Mouse (Mus musculus): Measurements from ENCODE around the gene Snrpc. TPM values are rescaled to one million over a fixed set of nuclear protein-coding genes. Genes with fewer than 3 reads are reported as not detected.
"Not testable (repeated sequence)": the region's sequence is repeated elsewhere in the genome, so short reads cannot be mapped to it uniquely, and the experiment has no call there.

Gene Snrpc
- polyA plus RNA-seq (2015; fragmentation: Nextera tagmentation; extraction: Ambion mirVana), result 182 and 183 TPM in 2 replicates

GRCm38 (mm10) chr17:27837850-27838249, at the start of gene Snrpc:
Gene Snrpc, plus strand, starts transcription at chr17:27838150.
- H3K9ac ChIP-seq; ATAC-seq (ENCODE audit: low read depth); DNase-seq; H3K9me3 ChIP-seq (replicated peaks): not testable (repeated sequence)
- 57% methylated on average over 4 of the region's 4 CpGs for WGBS (ENCODE audit: insufficient replicate concordance)
- H3K36me3 ChIP-seq, result peaks cover 14% of the 10 kb centered on the region
- H3K27ac ChIP-seq, result 0 out of 2 replicates have a peak within 1 kb of the TSS, but pooled peaks have one; percentile 67
- H3K4me3 ChIP-seq (replicated peaks), result peak within 1 kb of the TSS; percentile 86
- H3K4me1 ChIP-seq (replicated peaks), result peaks cover 20% of the 10 kb centered on the region
- peak within 1 kb of the TSS; percentile 78 for H3K4me2 ChIP-seq
- peaks cover 12% of the 10 kb centered on the region; the same call in 1 of the 2 replicates for H3K27me3 ChIP-seq

GRCm38 (mm10) chr17:27788456-27789172, 49.3 kb upstream of the Snrpc start:
- H3K4me1 ChIP-seq (replicated peaks), result peaks cover 25% of the 10 kb centered on the region
- 86% methylated on average over 6 of the region's 6 CpGs for WGBS (ENCODE audit: insufficient replicate concordance)
- ATAC-seq (ENCODE audit: low read depth) (no peak), DNase-seq (no peak)
- H3K9ac ChIP-seq, result no peak overlapping the region
- H3K36me3 ChIP-seq, result peaks cover 49% of the 10 kb centered on the region
- H3K9me3 ChIP-seq (replicated peaks), result no peaks in the 10 kb centered on the region
- H3K4me3 ChIP-seq (replicated peaks), result no peak overlapping the region
- H3K4me2 ChIP-seq, result no peak overlapping the region
- H3K27me3 ChIP-seq, result no peaks in the 10 kb centered on the region
- H3K27ac ChIP-seq, result no peak overlapping the region

GRCm38 (mm10) chr17:27790015-27790414, 47.9 kb upstream of the Snrpc start:
- H3K36me3 ChIP-seq, result peaks cover 44% of the 10 kb centered on the region

GRCm38 (mm10) chr17:27790976-27791375, 47.0 kb upstream of the Snrpc start:
- DNase-seq, result no peak
- Histone ChIP-seq H3K9me3 (replicated peaks) (no peaks in the 10 kb centered on the region), H3K36me3 (peaks cover 34% of the 10 kb centered on the region), H3K4me2 (no peak overlapping the region), H3K27ac (no peak overlapping the region), H3K9ac (no peak overlapping the region), H3K4me3 (replicated peaks) (no peak overlapping the region), H3K27me3 (no peaks in the 10 kb centered on the region), H3K4me1 (replicated peaks) (peaks cover 33% of the 10 kb centered on the region)
- WGBS (ENCODE audit: insufficient replicate concordance), result 84% methylated on average over 2 of the region's 2 CpGs
- ATAC-seq (ENCODE audit: low read depth), result no peak

More at GRCm38 (mm10) chr17:27790015-27790414, 47.9 kb upstream of the Snrpc start:
- no peak overlapping the region for H3K9ac ChIP-seq
- H3K4me1 ChIP-seq (replicated peaks), result peaks cover 27% of the 10 kb centered on the region
- ATAC-seq (ENCODE audit: low read depth), result no peak
- H3K27ac ChIP-seq, result no peak overlapping the region
- no peaks in the 10 kb centered on the region for H3K9me3 ChIP-seq (replicated peaks)
- WGBS (ENCODE audit: insufficient replicate concordance), result 86% methylated on average over 5 of the region's 5 CpGs
- H3K27me3 ChIP-seq, result no peaks in the 10 kb centered on the region
- H3K4me3 ChIP-seq (replicated peaks), result no peak overlapping the region
- H3K4me2 ChIP-seq, result no peak overlapping the region
- no peak for DNase-seq

- WGBS (ENCODE audit: insufficient replicate concordance), result 71% methylated on average over 2 of the region's 2 CpGs
- H3K4me3 ChIP-seq (replicated peaks), result no peak overlapping the region
- peaks cover 28% of the 10 kb centered on the region for H3K36me3 ChIP-seq
- no peaks in the 10 kb centered on the region for H3K9me3 ChIP-seq (replicated peaks)
- peaks cover 39% of the 10 kb centered on the region for H3K4me1 ChIP-seq (replicated peaks)
- H3K4me2 ChIP-seq, result no peak overlapping the region
- no peak for ATAC-seq (ENCODE audit: low read depth)
- H3K27me3 ChIP-seq, result no peaks in the 10 kb centered on the region
- H3K27ac ChIP-seq, result no peak overlapping the region
- no peak for DNase-seq
- H3K9ac ChIP-seq, result no peak overlapping the region
Observed at GRCm38 (mm10) chr17:27791556-27791955, 46.4 kb upstream of the Snrpc start.

GRCm38 (mm10) chr17:27792516-27792915, 45.4 kb upstream of the Snrpc start:
- Histone ChIP-seq H3K27ac (no peak overlapping the region), H3K36me3 (peaks cover 28% of the 10 kb centered on the region), H3K4me2 (no peak overlapping the region), H3K4me1 (replicated peaks) (peaks cover 48% of the 10 kb centered on the region), H3K9ac (no peak overlapping the region), H3K4me3 (replicated peaks) (no peak overlapping the region), H3K9me3 (replicated peaks) (no peaks in the 10 kb centered on the region), H3K27me3 (no peaks in the 10 kb centered on the region)
- no peak for DNase-seq
- ATAC-seq (ENCODE audit: low read depth), result no peak
- 73% methylated on average over 4 of the region's 4 CpGs for WGBS (ENCODE audit: insufficient replicate concordance)

GRCm38 (mm10) chr17:27793144-27793543, 44.8 kb upstream of the Snrpc start:
- Histone ChIP-seq H3K9me3 (replicated peaks) (no peaks in the 10 kb centered on the region), H3K4me1 (replicated peaks) (peaks cover 55% of the 10 kb centered on the region), H3K4me3 (replicated peaks) (no peak overlapping the region), H3K4me2 (no peak overlapping the region), H3K36me3 (peaks cover 28% of the 10 kb centered on the region), H3K9ac (no peak overlapping the region), H3K27ac (no peak overlapping the region), H3K27me3 (no peaks in the 10 kb centered on the region)
- DNase-seq (no peak), ATAC-seq (ENCODE audit: low read depth) (peak; percentile 45; the same call in 1 of the 2 replicates)
- WGBS (ENCODE audit: insufficient replicate concordance), result 73% methylated on average over 6 of the region's 6 CpGs

- DNase-seq, result no peak
- H3K4me1 ChIP-seq (replicated peaks), result peaks cover 68% of the 10 kb centered on the region
- H3K27me3 ChIP-seq, result no peaks in the 10 kb centered on the region
- no peak overlapping the region for H3K4me3 ChIP-seq (replicated peaks)
- peak; percentile 8; the same call in 1 of the 2 replicates for ATAC-seq (ENCODE audit: low read depth)
- peaks cover 17% of the 10 kb centered on the region for H3K36me3 ChIP-seq
- WGBS (ENCODE audit: insufficient replicate concordance), result 68% methylated on average over 6 of the region's 6 CpGs
- H3K27ac ChIP-seq, result peak overlapping the region; percentile 63
- H3K9me3 ChIP-seq (replicated peaks), result no peaks in the 10 kb centered on the region
- peak overlapping the region; percentile 45 for H3K4me2 ChIP-seq
- no peak overlapping the region for H3K9ac ChIP-seq
Observed at GRCm38 (mm10) chr17:27796780-27797179, 41.2 kb upstream of the Snrpc start.

GRCm38 (mm10) chr17:27797341-27797872, 40.5 kb upstream of the Snrpc start:
- Histone ChIP-seq H3K4me2 (peak overlapping the region; percentile 45), H3K4me3 (replicated peaks) (0 out of 2 replicates have a peak overlapping the region, but pooled peaks have one; percentile 5), H3K9ac (peak overlapping the region; percentile 8; the same call in 1 of the 2 replicates), H3K27ac (peak overlapping the region; percentile 63), H3K36me3 (peaks cover 17% of the 10 kb centered on the region), H3K27me3 (no peaks in the 10 kb centered on the region), H3K4me1 (replicated peaks) (peaks cover 72% of the 10 kb centered on the region), H3K9me3 (replicated peaks) (no peaks in the 10 kb centered on the region)
- DNase-seq (no peak), ATAC-seq (ENCODE audit: low read depth) (0 out of 2 replicates have a peak, but pooled peaks have one; percentile 18)
- 33% methylated on average over 11 of the region's 11 CpGs for WGBS (ENCODE audit: insufficient replicate concordance)

- Histone ChIP-seq H3K4me1 (replicated peaks) (peaks cover 77% of the 10 kb centered on the region), H3K4me3 (replicated peaks) (no peak overlapping the region), H3K9me3 (replicated peaks) (no peaks in the 10 kb centered on the region), H3K4me2 (peak overlapping the region; percentile 23; the same call in 1 of the 2 replicates), H3K27me3 (no peaks in the 10 kb centered on the region), H3K9ac (no peak overlapping the region), H3K36me3 (no peaks in the 10 kb centered on the region), H3K27ac (peak overlapping the region; percentile 66)
- DNase-seq, result no peak
- WGBS (ENCODE audit: insufficient replicate concordance), result 17% methylated on average over 16 of the region's 16 CpGs
- ATAC-seq (ENCODE audit: low read depth), result peak; percentile 64
Observed at GRCm38 (mm10) chr17:27799771-27800584, 38.0 kb upstream of the Snrpc start.

All from liver, embryonic 13.5 days (tissue).